Mouse (Mus musculus): ENCODE data around the gene Ms4a4a.

DNA sequence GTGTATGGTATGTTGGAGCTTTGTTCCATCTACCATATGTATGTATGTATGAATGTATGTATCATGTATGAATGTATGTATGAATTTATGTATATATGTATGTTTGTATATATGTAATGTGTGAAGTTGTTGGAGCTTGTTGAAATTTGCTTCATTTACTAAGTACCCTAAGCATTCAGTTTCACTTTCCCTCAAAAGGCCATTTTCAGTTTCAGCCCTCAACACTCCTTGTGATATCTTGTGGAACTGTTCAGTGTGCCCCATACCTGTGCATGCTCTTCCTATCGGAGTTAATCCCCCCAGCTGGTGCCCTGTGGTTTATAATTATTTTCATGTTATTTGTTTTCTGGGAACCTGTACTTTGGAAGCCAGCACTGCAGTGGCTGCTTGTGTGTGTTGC lies 33.3 kb downstream of the Ms4a4a start:
- TF ChIP-seq POLR2A (IDR thresholded peaks at IDR 0.05; ENCODE audit: borderline replicate concordance, insufficient read depth, low read length) (no peak), CTCF (IDR thresholded peaks at IDR 0.05; ENCODE audit: borderline replicate concordance, insufficient read depth, low read depth, low read length) (no peak)
